Mouse (Mus musculus): ENCODE data around the gene Lcn2. TPM values are rescaled to one million over a fixed set of nuclear protein-coding genes. Genes with fewer than 3 reads are reported as not detected.
"Not testable (repeated sequence)": the region's sequence is repeated elsewhere in the genome, so short reads cannot be mapped to it uniquely, and the experiment has no call there.

The Lcn2 gene
- polyA plus RNA-seq, 1 experiment from 2014 or later: not detected

DNA sequence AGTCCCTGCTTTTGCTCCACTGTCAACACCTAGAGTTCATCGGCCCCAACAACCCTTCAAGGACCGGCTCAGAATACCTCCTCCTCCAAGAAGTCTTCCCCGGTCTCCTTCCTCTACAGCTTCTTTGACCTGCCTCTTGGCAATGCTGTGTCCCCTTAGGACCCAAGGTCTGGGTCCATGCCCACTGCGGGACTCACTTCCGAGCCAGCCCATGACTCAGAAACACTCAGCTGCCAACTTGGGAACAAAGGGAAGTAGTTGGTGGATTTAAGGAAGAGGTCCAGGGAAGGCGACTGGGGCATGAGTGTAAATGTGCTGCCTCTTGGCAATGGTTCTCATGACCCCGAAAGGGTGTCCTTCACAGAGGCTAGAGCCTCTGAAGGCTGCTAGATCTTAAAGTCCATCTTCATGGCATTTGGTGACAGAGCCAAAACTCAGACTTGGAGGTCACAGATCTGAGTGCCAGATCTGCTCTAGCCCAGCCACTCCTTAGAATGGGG, 8.0 kb downstream of the Lcn2 start:
- no peak for DNase-seq (ENCODE audit: low spot score)
- Histone ChIP-seq H3K36me3 (peaks cover 53% of the 10 kb centered on the region), H3K4me1 (peaks cover 16% of the 10 kb centered on the region), H3K9me3 (replicated peaks) (no peaks in the 10 kb centered on the region), H3K4me3 (no peak overlapping the region), H3K27me3 (ENCODE audit: low read depth, poor library complexity, severe bottlenecking) (peaks cover 22% of the 10 kb centered on the region), H3K27ac (no peak overlapping the region)
- WGBS: 93% methylated on average over 7 of the region's 7 CpGs

DNA sequence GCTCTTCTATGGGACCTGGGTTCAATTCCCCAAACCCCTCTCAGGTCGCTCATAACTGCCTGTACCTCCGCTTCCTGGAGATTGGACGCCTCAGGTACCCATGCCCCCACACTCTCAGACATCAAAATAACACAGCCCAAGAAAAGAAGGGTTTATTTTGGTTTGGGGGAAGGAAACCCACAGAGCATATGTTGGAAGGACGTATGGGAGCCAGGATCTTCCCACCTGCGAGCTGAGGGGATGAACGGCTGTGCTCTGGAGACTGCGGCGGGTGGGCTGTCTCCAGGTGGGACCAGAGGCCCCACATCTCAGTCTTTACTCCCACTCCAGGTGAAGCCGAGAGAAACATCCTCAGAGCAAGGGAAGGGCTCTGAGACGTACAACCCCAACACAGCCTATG, 11.1 kb downstream of the Lcn2 start:
- 96% methylated on average over 10 of the region's 10 CpGs for WGBS
- Histone ChIP-seq H3K27me3 (ENCODE audit: low read depth, poor library complexity, severe bottlenecking) (peaks cover under 1% of the 10 kb centered on the region; the same call in 1 of the 2 replicates), H3K4me3 (no peak overlapping the region), H3K9me3 (replicated peaks) (no peaks in the 10 kb centered on the region), H3K4me1 (peaks cover 10% of the 10 kb centered on the region), H3K36me3 (peaks cover 84% of the 10 kb centered on the region), H3K27ac (no peak overlapping the region)
- DNase-seq (ENCODE audit: low spot score): no peak

DNA sequence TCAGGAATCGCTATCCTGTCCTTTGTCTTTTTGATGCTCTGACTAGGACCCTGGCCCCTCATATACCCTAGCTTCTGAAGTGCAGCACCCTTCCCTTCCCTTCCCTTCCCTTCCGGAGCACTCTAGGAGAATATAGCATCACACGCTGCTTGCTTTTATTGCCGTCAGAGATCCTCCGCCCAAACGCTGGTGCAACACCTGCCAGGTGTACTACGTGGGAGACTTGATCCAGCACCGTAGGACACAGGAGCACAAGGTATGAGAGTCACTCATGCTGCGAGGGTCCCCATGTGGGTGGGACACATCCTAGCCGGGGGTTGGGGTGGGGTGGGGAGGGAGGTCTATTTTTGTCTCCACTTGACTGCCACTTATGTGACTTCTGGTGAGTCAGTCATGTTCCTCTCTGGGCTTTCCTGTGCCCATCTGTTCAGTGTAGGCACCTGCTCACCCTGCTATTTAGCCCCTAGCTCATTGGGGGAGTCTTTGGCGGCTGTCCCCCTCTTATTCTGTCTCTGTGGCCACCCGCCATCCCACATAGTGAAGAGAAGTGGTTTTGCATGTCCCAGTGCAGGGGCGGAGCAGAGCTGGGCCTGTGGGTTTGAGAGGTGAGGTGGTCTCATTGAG, 12.6 kb downstream of the Lcn2 start:
- H3K9me3 ChIP-seq (replicated peaks): no peaks in the 10 kb centered on the region
- H3K36me3 ChIP-seq: peaks cover 100% of the 10 kb centered on the region
- WGBS: 92% methylated on average over 13 of the region's 13 CpGs

DNA sequence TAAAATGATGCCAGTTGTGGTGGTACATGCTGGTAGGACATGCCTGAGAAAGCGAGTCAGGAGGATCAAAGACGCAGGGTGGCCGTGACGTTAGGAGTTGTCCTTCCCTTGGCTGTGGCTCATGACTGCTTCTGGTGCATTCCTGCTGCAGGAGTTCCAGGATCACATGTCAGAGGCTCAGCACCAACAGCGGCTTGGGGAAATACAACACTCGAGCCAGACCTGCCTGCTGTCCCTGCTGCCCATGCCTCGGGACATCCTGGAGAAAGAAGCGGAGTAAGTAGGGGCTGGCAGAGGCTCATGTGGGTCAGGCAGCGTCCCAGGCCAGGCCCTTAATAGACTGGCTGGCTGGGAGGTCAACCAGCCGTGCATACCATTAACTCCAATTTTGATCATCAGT, 13.9 kb downstream of the Lcn2 start:
- no peak for DNase-seq (ENCODE audit: low spot score)
- Histone ChIP-seq H3K4me3 (no peak overlapping the region), H3K4me1 (no peaks in the 10 kb centered on the region), H3K36me3 (peaks cover 100% of the 10 kb centered on the region), H3K27ac (no peak overlapping the region), H3K27me3 (ENCODE audit: low read depth, poor library complexity, severe bottlenecking) (no peaks in the 10 kb centered on the region), H3K9me3 (replicated peaks) (no peaks in the 10 kb centered on the region)
- WGBS: 91% methylated on average over 10 of the region's 10 CpGs

More for the DNA sequence above, 12.6 kb downstream of the Lcn2 start:
- no peaks in the 10 kb centered on the region for H3K27me3 ChIP-seq (ENCODE audit: low read depth, poor library complexity, severe bottlenecking)
- no peaks in the 10 kb centered on the region for H3K4me1 ChIP-seq
- no peak overlapping the region for H3K4me3 ChIP-seq
- no peak overlapping the region for H3K27ac ChIP-seq
- no peak for DNase-seq (ENCODE audit: low spot score)

DNA sequence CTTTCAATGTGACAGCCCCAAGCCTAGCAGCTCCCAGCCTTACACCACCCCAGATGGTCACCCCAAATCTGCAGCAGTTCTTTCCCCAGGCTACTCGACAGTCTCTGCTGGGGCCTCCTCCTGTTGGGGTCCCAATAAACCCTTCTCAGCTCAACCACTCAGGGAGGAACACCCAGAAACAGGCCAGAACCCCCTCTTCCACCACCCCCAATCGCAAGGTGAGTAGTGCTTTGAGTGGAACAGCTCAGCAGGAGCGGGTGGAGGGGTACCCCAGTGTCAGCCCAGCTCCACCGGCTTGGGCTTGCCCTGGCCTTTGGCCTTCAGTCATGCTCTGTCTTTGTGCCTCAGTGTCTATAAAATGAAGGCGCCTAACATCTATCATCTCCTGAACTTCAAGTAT, 20.7 kb downstream of the Lcn2 start:
- Histone ChIP-seq H3K27me3 (ENCODE audit: low read depth, poor library complexity, severe bottlenecking) (no peaks in the 10 kb centered on the region), H3K4me3 (no peak overlapping the region), H3K9me3 (replicated peaks) (no peaks in the 10 kb centered on the region), H3K4me1 (peaks cover 19% of the 10 kb centered on the region), H3K27ac (no peak overlapping the region), H3K36me3 (peaks cover 83% of the 10 kb centered on the region)
- WGBS: 95% methylated on average over 5 of the region's 5 CpGs
- no peak for DNase-seq (ENCODE audit: low spot score)

DNA sequence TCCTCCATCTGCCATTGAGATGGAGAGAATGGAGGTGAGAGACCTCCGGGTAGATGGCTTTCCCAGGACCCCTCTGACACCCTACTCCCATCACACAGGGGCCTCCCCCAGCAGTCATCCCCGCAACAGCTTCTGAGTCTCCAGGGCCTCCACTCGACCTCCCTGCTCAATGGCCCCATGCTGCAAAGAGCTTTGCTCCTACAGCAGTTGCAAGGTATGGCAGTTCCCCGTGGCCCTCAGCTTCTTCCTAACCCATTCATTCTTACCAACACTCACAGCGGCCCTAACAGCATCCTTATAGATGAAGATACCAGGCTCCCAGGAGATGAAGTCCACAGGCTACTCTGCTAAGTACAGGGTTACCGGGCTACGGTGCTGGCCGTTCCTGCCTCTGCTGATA, 23.9 kb downstream of the Lcn2 start:
- Histone ChIP-seq H3K4me3 (peak overlapping the region; percentile 90), H3K27me3 (ENCODE audit: low read depth, poor library complexity, severe bottlenecking) (peaks cover 11% of the 10 kb centered on the region; the same call in 1 of the 2 replicates), H3K27ac (0 out of 2 replicates have a peak overlapping the region, but pooled peaks have one; percentile 93), H3K9me3 (replicated peaks) (no peaks in the 10 kb centered on the region), H3K4me1 (peaks cover 39% of the 10 kb centered on the region), H3K36me3 (peaks cover 51% of the 10 kb centered on the region)
- WGBS: 86% methylated on average over 8 of the region's 8 CpGs
- no peak for DNase-seq (ENCODE audit: low spot score)

DNA sequence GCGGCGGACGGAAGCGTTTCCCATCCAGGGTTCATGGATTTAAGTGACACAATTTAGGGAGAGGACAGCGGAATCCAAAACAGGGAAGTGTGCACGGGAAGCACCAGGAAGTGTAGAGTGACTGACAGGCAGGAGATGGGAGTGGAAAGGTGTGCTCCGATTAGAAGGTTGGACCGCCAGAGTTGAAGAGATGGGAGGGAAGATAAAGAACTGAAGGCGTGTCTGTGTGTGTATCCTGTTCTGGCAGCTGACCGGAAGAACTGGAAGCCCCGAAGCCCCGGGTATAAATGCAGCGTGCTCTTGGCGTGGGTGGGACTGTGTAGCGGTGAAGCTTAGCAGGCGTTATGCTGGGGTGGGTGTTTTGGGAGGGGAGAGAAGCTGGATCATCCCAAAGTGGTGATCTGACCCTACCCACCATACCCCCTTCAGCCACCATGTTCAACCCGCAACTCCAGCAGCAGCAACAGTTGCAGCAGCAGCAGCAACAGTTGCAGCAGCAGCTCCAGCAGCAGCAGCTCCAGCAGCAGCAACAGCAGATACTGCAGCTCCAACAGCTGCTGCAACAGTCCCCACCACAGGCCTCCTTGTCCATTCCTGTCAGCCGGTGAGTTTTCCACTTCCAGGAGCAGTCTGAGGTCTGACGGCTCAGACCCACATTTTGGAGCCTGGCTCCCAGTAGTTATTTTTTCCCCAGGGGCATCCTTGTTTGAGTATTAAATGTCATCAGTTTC, 24.5 kb downstream of the Lcn2 start:
- Histone ChIP-seq H3K27ac (peak overlapping the region; percentile 93), H3K4me3 (peak overlapping the region; percentile 90), H3K9me3 (replicated peaks) (no peaks in the 10 kb centered on the region), H3K27me3 (ENCODE audit: low read depth, poor library complexity, severe bottlenecking) (peaks cover 11% of the 10 kb centered on the region; the same call in 1 of the 2 replicates), H3K36me3 (peaks cover 46% of the 10 kb centered on the region), H3K4me1 (peaks cover 42% of the 10 kb centered on the region)
- peak; percentile 48 for DNase-seq (ENCODE audit: low spot score)
- WGBS: 11% methylated on average over 19 of the region's 19 CpGs

DNA sequence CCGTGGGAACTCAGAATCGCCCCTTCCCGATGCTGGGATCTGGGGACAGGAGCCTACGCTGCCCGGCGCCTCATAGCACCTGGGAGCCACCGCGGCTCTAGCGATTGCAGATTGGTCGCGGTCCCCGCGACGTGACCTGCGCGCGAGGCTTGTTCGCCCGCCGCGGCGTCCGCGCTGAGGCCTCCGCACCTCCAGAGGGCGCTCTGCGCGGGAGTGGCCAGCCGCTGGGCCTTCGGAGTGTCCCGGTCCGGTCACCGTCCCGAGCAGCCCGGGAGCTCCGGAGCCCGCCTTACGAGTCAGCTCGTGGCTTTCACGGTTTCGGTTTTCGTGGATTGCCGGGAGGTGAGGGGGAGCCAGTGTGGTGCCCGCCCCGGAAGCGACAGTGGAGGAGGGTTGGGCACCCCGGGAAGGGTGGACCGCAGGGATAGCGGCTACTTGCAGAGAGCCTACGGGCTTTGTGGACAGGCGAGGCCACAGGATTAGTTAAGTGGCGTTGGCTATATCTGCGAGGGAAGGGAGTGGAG, 25.2 kb downstream of the Lcn2 start:
- peaks cover 40% of the 10 kb centered on the region for H3K36me3 ChIP-seq
- peak overlapping the region; percentile 93 for H3K27ac ChIP-seq
- H3K4me3 ChIP-seq: peak overlapping the region; percentile 90
- peaks cover 11% of the 10 kb centered on the region; the same call in 1 of the 2 replicates for H3K27me3 ChIP-seq (ENCODE audit: low read depth, poor library complexity, severe bottlenecking)
- no peaks in the 10 kb centered on the region for H3K9me3 ChIP-seq (replicated peaks)
- peak; percentile 95 for DNase-seq (ENCODE audit: low spot score)
- H3K4me1 ChIP-seq: peaks cover 45% of the 10 kb centered on the region
- WGBS: under 1% methylated on average over 53 of the region's 53 CpGs

DNA sequence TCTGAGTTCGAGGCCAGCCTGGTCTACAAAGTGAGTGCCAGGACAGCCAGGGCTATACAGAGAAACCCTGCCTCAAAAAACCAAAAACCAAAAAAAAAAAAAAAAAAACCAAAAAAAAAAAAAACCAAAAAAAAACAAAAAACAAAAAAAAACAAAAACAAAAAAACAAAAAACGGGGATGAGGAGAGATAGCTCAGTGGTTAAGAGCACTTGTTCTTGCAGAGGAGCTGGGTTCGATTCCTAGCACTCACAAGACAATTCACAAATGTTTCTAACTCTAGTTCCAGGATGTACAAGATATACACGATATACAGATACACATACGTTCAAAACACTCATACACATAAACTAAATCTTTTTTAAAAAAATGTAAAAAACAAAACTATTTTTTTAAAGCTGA, 25.8 kb downstream of the Lcn2 start:
- Histone ChIP-seq H3K27ac (peak overlapping the region; percentile 93), H3K4me3 (peak overlapping the region; percentile 90)
- 48% methylated on average over 5 of the region's 5 CpGs for WGBS

DNA sequence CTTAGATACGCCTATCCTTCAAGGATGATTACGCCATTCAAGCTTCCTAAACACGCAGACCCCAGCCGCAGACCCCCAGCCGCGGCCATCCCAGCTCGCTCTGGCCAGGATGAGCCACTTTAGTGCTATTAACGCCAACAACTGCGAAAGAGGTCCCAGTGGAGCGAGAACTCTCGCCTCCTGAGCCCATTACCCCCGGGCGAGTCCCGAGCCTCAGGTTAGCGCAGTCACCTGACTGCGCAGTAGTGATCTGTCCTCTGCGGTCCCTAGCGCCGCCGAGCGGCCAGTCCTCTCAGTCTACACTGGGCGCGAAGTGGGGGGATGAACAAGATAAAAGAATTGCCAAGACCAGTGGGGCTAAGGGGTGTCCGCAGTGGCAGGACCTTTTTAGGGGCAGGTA, 26.6 kb downstream of the Lcn2 start:
- DNase-seq (ENCODE audit: low spot score): peak; percentile 78
- peaks cover 25% of the 10 kb centered on the region for H3K36me3 ChIP-seq
- peak overlapping the region; percentile 61 for H3K27ac ChIP-seq
- H3K27me3 ChIP-seq (ENCODE audit: low read depth, poor library complexity, severe bottlenecking): peaks cover 11% of the 10 kb centered on the region; the same call in 1 of the 2 replicates
- H3K4me3 ChIP-seq: peak overlapping the region; percentile 54
- H3K4me1 ChIP-seq: peaks cover 45% of the 10 kb centered on the region
- no peaks in the 10 kb centered on the region for H3K9me3 ChIP-seq (replicated peaks)
- 2% methylated on average over 24 of the region's 24 CpGs for WGBS

More for the DNA sequence above, 25.8 kb downstream of the Lcn2 start:
- Histone ChIP-seq H3K4me1 (peaks cover 45% of the 10 kb centered on the region), H3K36me3 (peaks cover 34% of the 10 kb centered on the region), H3K27me3 (ENCODE audit: low read depth, poor library complexity, severe bottlenecking) (peaks cover 11% of the 10 kb centered on the region; the same call in 1 of the 2 replicates)
- not testable (repeated sequence) for DNase-seq (ENCODE audit: low spot score); H3K9me3 ChIP-seq (replicated peaks)

DNA sequence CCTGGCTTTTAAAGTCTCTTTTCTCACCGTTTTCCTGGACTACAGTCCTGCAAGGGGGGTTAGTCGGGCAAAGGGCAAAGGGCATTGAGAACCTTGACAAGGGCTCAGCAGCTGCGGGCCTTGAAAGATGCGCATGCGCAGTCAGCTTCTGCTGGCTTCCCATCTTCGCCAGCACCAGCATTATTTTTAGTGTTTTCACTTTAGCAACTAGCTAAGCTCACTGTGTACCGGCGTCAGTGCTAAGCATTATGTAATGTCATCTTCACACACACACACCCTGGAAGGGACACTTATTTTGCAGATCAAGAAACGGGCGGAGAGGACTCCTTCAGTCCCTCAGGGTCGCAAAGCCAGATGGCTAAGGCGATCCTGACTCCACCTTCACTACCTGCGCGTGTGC, 27.3 kb downstream of the Lcn2 start:
- no peaks in the 10 kb centered on the region for H3K9me3 ChIP-seq (replicated peaks)
- H3K4me3 ChIP-seq: peak overlapping the region; percentile 54
- H3K27ac ChIP-seq: no peak overlapping the region
- 4% methylated on average over 14 of the region's 14 CpGs for WGBS
- H3K36me3 ChIP-seq: peaks cover 18% of the 10 kb centered on the region
- peaks cover 48% of the 10 kb centered on the region for H3K4me1 ChIP-seq
- H3K27me3 ChIP-seq (ENCODE audit: low read depth, poor library complexity, severe bottlenecking): peaks cover 11% of the 10 kb centered on the region; the same call in 1 of the 2 replicates
- DNase-seq (ENCODE audit: low spot score): peak; percentile 84

DNA sequence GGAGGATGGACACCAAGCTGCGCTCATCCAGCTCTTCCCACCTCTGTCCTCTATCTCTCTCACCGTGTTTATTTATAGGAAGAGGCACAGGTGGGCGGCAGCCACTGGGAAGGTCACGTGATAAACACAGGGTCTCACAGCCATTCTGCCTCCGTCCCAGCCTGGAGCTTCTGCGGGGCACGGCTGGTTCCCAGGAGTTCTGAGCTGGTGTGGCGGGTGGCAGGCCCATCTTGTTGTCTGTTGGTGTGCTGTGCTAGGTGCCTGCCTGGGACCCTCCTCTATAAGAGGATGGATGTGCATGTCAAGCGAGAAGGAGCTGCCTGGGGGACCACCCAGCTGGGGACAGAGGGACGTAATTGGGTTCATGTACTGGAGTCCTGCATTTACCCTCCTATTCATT, 29.7 kb downstream of the Lcn2 start:
- WGBS: 62% methylated on average over 10 of the region's 10 CpGs
- no peak overlapping the region for H3K4me3 ChIP-seq
- H3K36me3 ChIP-seq: no peaks in the 10 kb centered on the region
- H3K9me3 ChIP-seq (replicated peaks): no peaks in the 10 kb centered on the region
- no peak for DNase-seq (ENCODE audit: low spot score)
- H3K27ac ChIP-seq: no peak overlapping the region
- peaks cover 44% of the 10 kb centered on the region for H3K4me1 ChIP-seq
- peaks cover 11% of the 10 kb centered on the region; the same call in 1 of the 2 replicates for H3K27me3 ChIP-seq (ENCODE audit: low read depth, poor library complexity, severe bottlenecking)

DNA sequence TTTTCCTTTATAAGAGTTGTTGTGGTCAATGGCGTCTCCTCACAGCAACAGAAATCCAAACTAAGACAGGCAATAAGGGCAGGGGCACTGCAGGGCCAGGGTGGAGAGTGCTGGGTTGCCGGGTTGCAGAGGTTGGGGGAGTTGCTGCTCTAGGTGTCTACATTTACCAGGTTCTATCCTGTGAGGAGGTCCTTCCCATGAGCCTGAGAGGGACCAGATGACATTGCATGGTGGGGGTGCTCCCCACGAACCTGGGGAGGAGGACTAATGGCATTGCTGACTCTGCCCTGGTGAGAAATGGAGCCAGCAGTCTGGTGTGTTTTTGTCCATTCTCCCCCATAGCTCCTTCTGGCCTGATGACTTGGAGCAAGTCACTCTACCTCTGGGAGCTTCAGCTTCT, 30.3 kb downstream of the Lcn2 start:
- H3K9me3 ChIP-seq (replicated peaks): no peaks in the 10 kb centered on the region
- H3K27ac ChIP-seq: no peak overlapping the region
- 72% methylated on average over 3 of the region's 3 CpGs for WGBS
- H3K36me3 ChIP-seq: no peaks in the 10 kb centered on the region
- peaks cover 11% of the 10 kb centered on the region; the same call in 1 of the 2 replicates for H3K27me3 ChIP-seq (ENCODE audit: low read depth, poor library complexity, severe bottlenecking)
- peaks cover 43% of the 10 kb centered on the region for H3K4me1 ChIP-seq
- no peak for DNase-seq (ENCODE audit: low spot score)
- no peak overlapping the region for H3K4me3 ChIP-seq

Measured in limb, embryonic 10.5 days (tissue).